Mouse (Mus musculus) hematopoietic stem cell, adult 5-6 weeks (primary cell): Measurements from ENCODE around the gene Tert. TPM values are rescaled to one million over a fixed set of nuclear protein-coding genes. Genes with fewer than 3 reads are reported as not detected.

ENCODE experiments used
- ATAC-seq, 2 experiments: fragments of 125-278 bp in 1 of 2; replicated peaks in 1 of 2; 2 replicates each; pipeline ENCODE4 v1.8.0; 2016 to 2017; ENCODE audit warnings: inconsistent platforms in 2 of 2, mild to moderate bottlenecking in 2 of 2, moderate number of reproducible peaks in 2 of 2, low read depth in 1 of 2, moderate TSS enrichment in 1 of 2; ENCODE audit not compliant: low FRiP score in 2 of 2, poor library complexity in 2 of 2, severe bottlenecking in 2 of 2, insufficient read depth in 1 of 2, low TSS enrichment in 1 of 2
- total RNA-seq: library from RNA; stranded (forward); fragments of 172-1452, 232-1000 nt; gene quantifications from 2 replicates; pipeline ENCODE4 v1.2.3, GENCODE M21; 2017

The Tert gene
- 3.4 and 3.6 TPM in 2 replicates for total RNA-seq

DNA sequence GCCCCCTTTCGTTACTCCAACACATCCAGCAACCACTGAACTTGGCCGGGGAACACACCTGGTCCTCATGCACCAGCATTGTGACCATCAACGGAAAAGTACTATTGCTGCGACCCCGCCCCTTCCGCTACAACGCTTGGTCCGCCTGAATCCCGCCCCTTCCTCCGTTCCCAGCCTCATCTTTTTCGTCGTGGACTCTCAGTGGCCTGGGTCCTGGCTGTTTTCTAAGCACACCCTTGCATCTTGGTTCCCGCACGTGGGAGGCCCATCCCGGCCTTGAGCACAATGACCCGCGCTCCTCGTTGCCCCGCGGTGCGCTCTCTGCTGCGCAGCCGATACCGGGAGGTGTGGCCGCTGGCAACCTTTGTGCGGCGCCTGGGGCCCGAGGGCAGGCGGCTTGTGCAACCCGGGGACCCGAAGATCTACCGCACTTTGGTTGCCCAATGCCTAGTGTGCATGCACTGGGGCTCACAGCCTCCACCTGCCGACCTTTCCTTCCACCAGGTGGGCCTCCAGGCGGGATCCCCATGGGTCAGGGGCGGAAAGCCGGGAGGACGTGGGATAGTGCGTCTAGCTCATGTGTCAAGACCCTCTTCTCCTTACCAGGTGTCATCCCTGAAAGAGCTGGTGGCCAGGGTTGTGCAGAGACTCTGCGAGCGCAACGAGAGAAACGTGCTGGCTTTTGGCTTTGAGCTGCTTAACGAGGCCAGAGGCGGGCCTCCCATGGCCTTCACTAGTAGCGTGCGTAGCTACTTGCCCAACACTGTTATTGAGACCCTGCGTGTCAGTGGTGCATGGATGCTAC is at the start of gene Tert:
Tert (plus strand) TSS at position 167 of the 805 bp plus-strand sequence.
- peak; percentile 72 to 78 for ATAC-seq

GRCm38 (mm10) chr13:73577277-73577676 is 49.4 kb upstream of the Tert start:
- ATAC-seq = no peak

DNA sequence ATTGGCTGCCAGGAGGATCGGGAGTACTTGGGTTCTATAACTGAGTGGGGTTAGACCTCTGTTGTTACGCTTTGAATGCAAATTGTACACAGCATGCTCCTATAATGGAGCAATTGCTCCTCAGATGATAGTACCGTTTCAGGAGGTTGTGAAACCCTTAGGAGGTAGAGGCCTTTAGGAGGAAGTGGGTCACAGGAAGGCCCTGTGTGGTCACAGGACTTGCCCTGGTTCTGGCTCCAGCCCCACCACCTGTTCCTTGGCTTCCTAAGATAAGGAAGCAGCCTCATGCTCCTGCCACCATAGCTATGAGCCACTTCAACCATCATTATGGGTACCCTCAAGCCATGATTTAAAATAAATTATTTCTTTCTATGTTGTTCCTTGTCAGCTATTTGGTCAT is 35.2 kb upstream of the Tert start:
- ATAC-seq = peak; percentile 71 to 80

DNA sequence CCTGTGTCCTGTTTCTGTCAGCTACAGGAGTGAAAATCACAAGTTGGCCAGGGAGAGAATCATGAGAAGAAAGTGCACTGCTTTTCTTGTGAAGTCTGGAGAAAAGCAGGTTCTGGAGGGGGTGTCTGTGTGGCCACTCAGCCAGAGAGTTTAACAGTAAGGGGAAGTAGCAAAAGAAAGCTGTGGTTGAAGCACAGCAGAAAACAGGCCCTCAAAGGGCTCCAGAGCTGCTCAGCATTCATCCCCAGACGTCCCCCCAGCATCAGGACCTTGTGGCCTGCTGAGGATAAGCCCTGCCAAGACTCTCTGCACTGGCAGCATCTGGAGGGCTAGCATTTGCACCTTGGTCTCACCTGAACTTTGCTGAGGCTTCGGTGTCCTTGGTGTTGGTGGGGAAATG is 34.2 kb upstream of the Tert start:
- peak; percentile 55 to 58 for ATAC-seq

- ATAC-seq = peak in 1 of 2 experiments; percentile 12; a peak in 2 of 4 replicates
These were observed 30.4 kb upstream of the Tert start for GRCm38 (mm10) chr13:73596276-73596675.

DNA sequence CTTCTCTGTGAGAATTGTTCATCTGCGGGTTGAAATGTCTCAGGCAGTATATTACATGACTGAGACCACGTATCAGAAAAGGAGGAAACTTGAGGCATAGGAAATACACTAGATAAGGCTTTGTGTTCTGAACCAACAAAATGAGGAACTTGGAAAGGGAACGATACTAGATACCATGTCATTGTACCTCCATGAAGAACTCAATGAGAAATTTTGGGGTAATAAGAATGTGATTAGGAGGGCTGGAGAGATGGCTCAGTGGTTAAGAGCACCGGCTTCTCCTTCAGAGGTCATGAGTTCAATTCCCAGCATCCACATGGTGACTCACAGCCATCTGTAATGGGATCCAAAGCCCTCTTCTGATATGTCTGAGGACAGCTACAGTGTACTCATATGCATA is 26.5 kb upstream of the Tert start:
- peak; percentile 46 to 55; a peak in 3 of 4 replicates for ATAC-seq

DNA sequence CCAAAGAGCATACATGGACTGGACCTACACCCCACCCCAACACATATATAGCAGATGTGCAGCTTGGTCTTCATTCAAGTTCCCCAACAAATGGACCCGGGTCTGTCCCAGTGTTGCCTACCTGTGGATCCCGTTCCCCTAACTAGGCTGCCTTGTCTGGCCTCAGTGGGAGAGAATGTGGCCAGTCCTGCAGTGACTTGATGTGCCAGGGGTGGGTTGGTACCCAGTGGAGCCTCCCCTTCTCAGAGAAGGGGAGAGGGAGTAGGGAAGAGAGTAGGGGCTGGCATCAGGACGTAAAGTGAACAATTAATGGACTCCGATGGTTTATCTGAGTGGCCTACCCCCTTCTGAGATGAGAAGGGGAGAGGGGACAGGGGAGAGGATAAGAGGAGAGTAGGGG is 23.7 kb upstream of the Tert start:
- no peak for ATAC-seq

DNA sequence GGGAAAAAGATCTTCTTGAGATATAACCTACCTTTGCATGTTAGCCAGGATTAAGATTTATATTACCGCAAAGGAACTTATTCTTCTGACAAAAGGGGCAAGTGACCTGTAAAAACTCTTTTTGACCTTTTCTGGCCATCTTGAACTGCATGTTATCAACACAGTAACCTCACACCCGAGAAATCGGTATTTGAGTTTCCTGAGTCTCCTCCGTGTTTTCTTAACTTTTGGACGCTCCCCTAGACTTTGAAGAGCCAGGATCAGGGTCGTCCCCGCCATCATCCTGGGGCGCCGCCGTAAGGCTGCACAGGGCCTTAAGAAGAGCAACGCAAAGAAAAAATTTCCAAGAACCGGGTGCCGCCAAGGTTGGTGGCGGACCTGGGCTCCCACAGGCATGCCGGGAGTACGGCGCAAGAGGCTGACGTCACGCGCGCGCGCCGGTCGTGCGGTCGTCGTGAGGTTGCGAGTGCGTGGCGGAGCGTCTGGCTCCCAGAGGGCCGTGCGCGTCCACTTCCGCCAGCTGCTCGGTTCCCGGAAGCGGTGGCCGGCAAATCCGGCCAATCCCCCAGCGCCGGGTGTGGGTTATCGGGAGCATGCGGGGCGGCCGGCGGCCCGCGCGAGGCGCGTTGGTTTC is 23.1 kb upstream of the Tert start, which contains the start of gene Clptm1l:
Clptm1l (plus strand) TSS at position 485 of the 634 bp plus-strand sequence.
- ATAC-seq = peak; percentile 79 to 95

GRCm38 (mm10) chr13:73604156-73604957 is 22.4 kb upstream of the Tert start:
- peak; percentile 12 to 15; a peak in 2 of 4 replicates for ATAC-seq

- ATAC-seq = no peak
These were observed 8.3 kb upstream of the Tert start for GRCm38 (mm10) chr13:73618406-73618805.

- ATAC-seq = no peak
These were observed 6.1 kb upstream of the Tert start for GRCm38 (mm10) chr13:73620637-73621036.

GRCm38 (mm10) chr13:73626410-73626744 is 334 bp upstream of the Tert start:
- no peak for ATAC-seq

- ATAC-seq = no peak
These were observed 1.9 kb downstream of the Tert start for GRCm38 (mm10) chr13:73628586-73629113.

- ATAC-seq = no peak
These were observed 5.1 kb downstream of the Tert start for GRCm38 (mm10) chr13:73631837-73632236.

GRCm38 (mm10) chr13:73637826-73638225 is 11.1 kb downstream of the Tert start:
- ATAC-seq = no peak

- ATAC-seq = no peak
These were observed 14.6 kb downstream of the Tert start for GRCm38 (mm10) chr13:73641296-73641695.

DNA sequence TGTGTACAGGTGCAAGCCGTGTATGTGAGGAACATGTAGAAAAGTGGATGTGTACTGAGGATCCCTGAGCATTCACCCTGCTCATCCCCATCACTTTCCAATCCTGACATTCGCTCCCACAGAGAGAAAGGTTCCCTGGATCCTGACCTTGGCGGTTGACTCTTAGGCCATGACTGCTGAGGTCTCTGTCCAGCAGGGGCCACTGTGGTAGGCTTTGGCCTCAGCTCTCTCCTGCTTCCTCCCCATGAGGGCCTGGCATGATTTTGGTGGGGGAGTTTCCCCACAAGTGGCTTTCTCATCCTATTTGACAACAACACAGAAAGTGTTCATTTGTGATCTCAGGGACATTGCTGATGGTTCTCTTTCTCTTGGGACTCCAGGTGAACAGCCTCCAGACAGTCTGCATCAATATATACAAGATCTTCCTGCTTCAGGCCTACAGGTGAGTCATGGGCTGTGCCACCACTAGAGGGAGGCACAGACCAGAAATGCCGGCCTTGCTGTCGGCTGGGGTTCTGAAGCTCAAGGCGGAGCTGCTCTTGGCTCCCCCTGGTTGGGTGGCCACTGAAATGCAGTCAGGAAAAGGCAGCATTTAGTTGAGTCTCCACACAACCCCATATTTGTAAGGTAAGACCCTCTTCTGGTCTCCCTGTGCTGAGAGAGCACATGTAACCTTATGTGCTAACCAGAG is 19.8 kb downstream of the Tert start:
- peak; percentile 86 to 91 for ATAC-seq
